Mouse (Mus musculus) liver, adult (tissue): ENCODE data around the gene Chchd3.

Experiments
- GATA4 ChIP-seq: IDR thresholded peaks from 2 replicates; pipeline ENCODE4 v1.6.1; 2014; ENCODE audit warnings: mild to moderate bottlenecking, low read length; ENCODE audit not compliant: insufficient replicate concordance

Gene Chchd3

DNA sequence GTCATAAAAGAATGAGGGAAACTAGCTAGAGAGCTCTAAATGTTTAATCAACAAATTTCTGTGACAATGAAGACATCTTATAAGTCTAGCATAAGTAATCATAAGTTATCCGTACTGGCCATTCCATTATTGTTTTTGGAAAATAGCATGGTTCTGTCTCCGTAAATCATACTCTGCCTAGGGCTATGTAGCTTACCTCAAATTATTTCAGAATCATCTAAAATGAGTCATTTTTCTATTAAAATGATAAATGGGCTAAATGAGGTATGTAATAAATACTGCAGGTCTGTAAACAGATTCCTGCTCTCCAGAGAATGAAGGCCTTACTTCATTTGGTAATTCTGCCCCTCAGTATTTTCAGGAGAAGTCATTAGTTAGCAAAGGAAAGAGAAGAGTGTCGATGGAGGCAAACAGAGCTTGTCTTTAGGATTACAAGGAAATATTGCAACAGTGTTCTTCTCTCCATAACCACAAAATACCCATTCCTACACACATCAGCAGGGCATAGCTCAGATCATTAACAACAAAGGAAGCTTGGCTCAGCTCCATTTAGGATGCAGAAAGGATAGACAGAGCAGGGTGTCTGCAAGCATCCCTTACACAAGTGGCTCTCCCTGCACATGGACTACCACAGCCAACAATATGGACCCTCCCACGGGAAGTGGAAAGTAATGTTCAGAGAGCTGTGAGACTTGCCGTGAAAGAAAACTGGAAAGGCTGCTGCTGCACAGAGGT is 100.1 kb downstream of the Chchd3 start:
- no peak for TF ChIP-seq GATA4

DNA sequence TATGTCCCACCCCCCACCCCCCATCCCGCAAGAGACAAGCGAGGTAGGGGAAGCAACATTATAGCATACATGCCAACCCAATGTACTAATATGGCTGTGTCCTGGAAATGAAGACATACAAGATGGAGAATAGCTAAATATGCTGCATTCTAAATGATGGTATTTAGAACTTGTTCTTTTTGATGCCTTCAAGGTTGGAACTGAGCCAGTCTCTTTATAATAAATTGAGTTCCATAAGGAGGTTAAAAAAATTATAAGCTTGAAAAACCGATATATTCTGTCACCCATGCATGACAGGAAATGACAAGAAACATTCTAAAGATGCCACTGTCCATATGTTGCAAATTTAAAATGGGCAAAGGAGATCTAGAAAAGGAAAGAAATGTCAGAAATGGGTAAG is 104.6 kb downstream of the Chchd3 start:
- TF ChIP-seq GATA4, result no peak

DNA sequence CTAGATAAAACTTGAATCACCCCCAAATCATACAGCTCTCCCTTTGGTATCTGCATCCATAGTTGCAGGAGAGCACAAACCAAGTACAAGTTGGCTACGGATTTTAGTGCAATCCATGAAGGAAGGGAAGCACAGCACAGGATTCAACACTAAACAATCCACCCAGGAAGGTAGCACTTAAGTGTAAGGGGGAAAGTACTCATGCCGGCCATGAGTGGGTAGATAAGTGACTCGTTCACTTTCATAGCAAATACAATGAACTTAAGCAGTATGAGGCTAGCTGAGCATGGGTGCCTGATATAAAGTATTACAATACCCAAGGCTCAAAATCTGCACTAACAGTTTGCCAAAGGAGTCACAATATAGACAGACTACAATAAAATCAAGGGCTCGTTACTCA is 109.1 kb downstream of the Chchd3 start:
- TF ChIP-seq GATA4, result no peak

DNA sequence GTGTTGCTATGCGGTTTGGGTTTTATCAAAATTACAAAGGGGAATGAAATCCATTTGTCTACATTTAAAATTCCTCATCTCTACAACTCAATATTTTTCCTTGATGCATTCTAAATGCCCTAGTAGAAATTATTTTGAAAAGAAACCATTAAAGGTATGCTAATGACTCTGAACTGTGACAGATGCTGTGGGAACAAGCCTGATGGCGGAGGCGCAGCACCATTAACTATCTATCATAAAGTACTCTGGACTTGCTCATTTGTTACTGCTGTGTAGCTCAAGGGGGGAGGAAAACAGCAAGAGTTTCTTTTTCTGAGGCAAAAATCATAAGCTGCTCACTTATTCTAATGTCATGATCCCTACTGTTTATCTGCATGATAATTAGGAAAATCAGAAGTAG is 110.4 kb downstream of the Chchd3 start:
- TF ChIP-seq GATA4, result no peak

DNA sequence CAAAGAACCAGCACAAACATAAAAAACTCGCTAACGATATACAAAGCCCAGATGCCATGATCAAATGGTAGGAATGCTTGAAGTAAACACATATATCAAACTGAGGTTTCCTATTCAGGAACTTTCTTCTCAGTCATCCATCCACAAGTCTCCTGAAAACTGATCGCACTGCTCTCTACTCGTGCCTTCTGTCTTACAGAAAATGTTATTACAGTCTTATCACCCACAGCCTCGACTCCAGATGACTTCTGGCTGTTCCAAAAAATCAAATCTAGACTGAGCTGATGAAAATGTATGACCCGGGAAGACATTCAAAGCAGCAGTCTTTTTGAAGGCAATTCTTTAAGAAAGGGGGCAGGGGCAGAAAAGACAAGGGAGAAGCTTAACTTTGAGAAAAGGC is 112.8 kb downstream of the Chchd3 start:
- TF ChIP-seq GATA4, result no peak

DNA sequence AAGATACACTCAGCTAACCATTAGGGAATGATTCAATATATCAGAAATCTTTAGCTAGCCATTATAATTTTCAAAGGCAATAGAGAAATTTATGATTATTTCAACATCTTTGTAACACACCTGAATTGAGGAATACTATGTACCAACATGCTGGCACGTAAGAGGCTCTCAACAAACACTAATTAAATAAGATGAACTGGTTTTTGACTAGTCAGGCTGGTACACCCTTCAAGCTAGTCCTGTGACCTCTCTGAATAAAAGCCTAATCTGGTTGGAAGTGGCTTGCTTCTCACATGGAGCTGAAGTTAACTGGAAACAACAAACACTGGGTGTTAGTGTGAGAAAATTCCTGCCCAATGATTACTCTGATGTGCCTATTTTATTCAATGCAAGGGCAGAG is 115.1 kb downstream of the Chchd3 start:
- no peak for TF ChIP-seq GATA4

DNA sequence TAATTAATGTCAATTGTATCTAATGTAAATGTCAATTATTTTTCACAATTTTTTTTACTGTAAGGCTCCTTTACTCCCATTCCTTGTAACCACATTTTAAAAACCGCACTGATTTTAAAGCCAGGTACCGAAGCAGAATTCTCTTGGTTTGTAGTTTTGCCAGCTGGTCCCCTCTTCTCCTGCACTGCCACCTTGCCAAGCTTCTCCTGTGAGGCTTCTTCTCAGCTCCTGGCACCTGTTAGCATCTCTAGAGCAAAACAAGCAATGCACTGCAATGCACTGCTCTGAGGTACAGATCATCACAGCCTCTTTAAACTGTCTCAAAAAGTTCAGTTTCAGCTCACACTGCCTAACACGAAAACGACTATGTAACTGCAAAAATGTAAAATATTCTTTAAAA is 116.4 kb downstream of the Chchd3 start:
- TF ChIP-seq GATA4, result no peak

DNA sequence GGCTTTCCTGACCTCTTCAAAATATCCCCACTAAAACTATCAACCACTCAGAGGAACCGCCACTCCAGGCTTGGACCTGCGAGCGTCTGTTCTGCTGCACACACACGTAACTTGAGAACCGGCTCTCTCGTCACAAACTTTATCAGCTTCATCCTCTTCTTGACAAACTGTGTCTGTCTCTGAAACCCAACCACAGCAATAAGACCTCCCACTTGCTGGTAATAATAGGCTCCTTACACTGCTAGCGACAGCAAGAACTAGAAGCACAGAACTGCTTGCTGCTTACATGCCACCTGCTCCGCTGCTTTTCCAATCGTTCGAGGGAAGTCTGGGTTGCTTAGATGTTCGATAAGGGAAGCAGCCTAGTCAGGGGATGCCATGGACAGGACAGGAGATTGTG is 119.8 kb downstream of the Chchd3 start:
- TF ChIP-seq GATA4, result no peak

DNA sequence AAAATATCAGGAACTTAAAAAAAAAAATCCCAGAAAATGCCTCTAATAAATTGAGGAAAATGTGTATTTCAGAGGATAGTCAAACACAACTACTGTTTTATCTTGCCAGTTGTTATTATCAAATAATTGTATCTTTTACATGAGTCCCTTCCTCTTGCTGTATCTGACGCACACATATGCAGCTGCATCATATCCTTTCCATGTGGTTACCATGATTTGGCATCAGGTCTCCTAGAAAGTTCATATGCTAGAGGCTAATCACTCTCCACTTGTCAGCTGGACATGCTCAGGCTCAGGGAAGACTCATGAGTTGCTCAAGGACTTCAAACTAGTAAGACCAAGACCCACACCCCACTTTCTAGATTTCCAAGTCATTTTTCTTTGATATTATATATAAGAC is 122.4 kb downstream of the Chchd3 start:
- no peak for TF ChIP-seq GATA4

DNA sequence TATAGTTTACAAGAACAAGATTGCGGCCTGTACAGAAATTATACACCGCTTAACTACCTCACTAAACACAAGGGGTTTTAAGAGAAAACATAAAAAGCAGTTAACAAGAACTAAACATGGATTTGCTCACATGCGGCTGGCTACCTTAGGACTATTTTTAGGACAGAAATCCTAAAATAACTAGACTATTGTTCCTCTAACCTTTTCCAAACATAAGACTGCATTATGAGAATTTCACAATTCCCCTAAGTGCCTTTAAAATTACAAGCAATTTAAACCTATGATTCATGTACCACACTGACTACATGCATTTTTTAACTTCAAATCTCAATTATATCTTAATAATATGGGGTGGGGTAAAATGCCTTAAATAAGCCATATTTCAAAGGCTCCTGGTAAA is 123.3 kb downstream of the Chchd3 start:
- no peak for TF ChIP-seq GATA4

DNA sequence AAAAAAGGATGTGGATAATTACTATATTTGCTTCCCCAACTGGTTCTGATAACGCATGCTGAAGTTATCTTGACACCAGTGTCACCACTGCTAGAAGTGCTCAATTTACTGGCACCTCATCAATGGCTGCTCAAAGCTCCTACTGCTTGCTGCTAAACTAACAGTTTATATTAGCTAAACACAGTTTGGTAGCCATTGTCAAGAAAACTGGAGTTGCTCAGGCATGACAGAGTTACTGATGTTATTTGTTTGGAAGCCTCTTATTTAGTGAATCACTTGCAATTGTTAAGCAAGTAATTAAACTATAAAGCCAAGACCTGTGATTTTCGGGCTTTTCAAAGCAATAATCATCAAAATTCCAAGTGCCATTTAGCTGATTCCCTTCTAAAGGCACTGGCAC is 123.7 kb downstream of the Chchd3 start:
- TF ChIP-seq GATA4, result no peak; the same call in 1 of the 2 replicates

DNA sequence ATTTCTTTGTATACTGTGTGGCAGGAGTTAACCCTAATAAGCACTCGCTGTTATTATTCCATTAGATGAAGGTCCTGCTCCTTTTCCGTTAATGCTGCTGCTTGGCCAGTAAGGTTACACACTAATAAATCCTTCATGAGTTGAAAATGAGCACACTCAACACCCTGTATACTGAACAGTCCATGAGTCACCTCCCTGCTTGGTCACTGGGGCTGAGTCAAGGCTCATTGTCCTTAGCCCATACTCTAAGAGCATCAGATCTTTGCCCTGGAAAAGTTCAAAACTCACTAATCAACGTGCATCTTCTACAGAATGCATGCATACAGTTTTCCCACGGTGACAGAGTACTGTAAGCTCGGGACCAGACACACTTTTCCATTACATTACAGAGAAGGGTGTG is 124.5 kb downstream of the Chchd3 start:
- no peak for TF ChIP-seq GATA4

DNA sequence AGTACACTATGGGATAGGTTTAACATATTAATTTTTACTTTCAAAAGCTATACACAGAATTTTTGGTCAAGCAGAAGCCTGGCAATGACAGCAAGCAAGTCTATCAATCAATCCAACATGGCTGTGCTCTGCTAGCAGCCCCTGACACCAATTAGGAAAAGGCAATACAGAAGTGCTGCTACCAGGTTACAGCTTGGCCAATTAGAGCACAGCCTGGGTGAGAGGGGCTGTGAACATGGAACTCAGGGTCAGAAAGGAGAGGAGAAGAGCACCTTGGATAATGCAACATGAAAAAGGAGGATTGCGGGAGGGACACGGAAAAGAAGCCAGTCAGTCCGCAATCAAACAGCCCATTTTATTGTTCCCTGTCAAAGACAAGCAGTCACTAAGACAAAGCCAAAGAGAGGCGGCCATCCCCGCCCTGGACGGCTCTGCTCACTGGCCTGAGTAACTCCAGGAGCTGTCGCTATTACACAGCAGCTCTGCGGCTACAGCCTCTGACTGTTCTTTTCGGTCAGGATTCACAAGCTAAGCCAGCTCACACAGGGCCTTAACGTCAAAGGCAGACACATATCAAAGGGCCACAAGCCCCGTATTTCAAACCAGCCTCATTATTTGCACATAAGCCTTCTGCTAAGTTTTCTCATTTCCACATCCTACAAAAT is 128.8 kb downstream of the Chchd3 start:
- TF ChIP-seq GATA4, result no peak

DNA sequence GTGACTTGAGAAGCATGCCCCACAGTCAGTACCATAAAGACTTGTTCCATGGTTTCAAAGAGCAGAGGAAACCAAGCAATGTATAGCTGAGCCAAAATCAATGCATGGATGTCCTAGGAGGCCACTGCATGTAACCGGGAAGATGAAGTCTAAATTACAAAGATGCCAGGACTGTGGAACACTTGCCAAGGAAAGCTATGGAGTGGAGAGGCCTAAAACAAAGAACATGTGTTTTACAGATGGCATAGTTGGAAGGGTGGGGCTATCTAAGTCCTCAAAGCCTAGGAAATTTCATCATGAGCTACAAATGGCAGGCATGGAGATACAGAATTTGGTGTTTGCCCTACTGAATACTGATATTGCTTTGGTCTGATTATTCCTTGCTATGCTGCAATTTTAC is 137.7 kb downstream of the Chchd3 start:
- no peak for TF ChIP-seq GATA4

DNA sequence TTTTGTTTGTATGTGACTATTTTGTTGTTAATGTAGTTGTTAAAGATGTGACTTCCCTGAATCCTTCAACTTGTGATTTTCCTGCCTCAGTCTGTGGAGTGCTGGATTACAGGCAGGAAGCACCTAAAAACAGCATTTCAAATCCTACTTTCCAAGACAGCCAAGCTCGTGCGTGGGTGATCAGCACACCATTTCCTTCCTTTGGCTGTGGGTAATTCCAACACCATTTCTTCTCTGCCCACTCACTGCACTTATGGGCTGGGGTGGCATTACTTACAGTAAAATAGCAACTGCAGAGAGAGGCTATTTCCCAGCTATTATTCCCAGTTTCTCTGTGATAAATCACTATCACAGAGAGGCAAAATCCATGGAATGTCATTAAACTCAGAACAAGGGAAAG is 140.0 kb downstream of the Chchd3 start:
- no peak for TF ChIP-seq GATA4

DNA sequence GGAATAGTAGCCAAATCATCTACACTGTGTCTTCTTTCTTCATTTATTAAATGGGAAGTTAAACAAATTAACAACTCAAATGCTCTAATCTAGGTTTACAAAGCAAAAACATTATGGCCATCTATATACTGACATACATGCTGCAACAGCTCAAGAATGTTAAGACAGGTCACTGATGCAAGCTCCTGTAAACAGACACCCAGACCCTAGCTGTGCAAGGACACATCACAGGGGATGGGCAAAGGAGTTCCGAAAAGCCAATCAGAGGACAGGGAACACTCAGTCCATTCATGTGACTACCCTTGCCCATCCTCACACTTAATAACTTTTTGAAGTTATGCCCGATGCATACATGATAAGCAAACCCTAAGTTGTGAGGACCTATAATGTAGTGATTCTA is 149.4 kb downstream of the Chchd3 start:
- no peak for TF ChIP-seq GATA4

DNA sequence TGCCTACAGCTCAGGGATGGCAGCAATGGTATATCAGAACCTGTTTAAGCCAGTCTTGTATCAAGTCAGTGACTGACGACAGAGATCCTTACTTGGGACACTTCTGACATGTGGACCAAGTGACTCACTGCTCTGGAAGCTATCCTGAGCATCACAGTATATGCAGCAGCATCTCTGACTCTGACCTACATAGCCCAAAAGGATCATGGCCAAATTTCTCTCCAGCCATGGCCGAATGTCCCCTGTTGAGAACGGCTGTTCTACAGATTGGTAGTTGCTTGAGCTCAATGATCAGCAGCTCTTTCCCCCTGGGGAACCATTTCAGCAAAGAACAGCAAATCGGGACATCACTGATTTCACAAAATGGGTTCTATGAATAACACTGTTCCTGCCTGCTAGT is 161.0 kb downstream of the Chchd3 start:
- TF ChIP-seq GATA4, result no peak
